Mouse (Mus musculus) spleen, embryonic (tissue): ENCODE results near the gene Tmem132c.

Source experiments
- CTCF ChIA-PET: fragments of 350-600 bp; sonication (Branson Sonifier 250); formaldehyde crosslinking; loops from one replicate; lab custom pipeline; 2022; lab: Charles Lee

Tmem132c gene

DNA sequence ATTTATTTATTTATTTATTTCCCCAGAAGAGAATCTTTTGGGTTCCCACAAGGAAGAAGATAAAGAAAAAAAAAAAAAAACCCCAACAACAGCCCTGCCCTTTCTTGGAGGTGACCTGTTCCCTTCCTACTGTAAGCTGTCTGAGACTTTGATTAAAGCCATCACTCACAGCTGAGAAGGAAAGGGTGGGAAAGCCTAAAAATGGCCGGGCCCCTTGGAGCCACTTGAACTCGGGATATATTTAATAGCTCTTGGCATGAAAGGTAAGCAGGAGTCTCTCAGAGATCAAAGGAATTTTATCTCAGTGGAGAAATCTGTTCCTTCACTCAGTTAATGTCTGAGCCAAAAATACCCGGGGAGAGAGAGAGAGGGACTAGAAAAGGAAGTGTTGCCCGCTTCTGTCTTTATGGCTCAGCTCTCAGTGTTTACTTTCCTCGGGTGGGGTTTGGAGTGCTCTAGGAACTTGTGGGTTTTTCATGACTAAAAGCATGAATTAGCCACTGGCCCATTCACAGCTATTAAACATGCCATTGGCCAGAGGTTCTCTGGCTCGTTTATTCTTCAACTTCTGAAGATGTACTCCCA lies 41.0 kb downstream of the Tmem132c start:
- CTCF ChIA-PET: no interaction called here

DNA sequence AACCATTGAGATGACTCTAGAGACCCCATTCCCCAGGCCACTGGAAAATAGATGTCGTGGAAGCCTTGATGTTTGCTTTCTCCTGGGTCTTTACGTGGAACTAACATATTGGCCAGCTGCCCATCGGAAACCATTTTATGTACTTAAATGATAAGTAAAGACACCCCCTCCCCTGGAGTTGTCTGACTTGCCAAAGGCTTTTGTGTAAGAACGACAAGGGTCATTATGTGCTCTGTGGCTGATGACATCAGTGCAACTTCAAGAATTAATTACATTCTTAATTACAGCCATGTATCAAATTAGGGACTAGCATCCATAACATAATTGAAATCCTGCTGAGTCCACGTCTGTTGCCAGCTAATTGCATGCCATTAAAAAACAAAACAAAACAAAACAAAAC lies 45.3 kb downstream of the Tmem132c start:
- CTCF ChIA-PET: no interaction called here

DNA sequence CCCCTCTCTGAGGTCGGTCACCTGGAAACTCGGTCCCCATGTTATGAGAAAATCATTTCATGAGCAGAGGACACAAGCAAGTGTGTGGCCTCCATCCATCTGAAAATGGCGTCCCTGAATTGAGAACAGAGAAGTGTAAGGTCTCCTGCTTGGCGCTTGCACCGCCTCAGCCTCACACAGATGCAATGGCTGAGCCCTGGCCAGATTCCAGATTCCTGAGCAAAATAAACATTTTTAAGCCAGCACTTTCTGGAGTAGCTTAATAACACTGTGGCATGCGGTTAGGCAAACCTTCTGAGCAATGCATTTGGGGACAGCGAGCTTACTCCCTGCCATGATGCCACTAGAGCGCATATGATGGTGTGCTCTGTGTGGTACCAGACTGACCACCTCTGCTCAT lies 48.1 kb downstream of the Tmem132c start:
- CTCF ChIA-PET: no interaction called here

DNA sequence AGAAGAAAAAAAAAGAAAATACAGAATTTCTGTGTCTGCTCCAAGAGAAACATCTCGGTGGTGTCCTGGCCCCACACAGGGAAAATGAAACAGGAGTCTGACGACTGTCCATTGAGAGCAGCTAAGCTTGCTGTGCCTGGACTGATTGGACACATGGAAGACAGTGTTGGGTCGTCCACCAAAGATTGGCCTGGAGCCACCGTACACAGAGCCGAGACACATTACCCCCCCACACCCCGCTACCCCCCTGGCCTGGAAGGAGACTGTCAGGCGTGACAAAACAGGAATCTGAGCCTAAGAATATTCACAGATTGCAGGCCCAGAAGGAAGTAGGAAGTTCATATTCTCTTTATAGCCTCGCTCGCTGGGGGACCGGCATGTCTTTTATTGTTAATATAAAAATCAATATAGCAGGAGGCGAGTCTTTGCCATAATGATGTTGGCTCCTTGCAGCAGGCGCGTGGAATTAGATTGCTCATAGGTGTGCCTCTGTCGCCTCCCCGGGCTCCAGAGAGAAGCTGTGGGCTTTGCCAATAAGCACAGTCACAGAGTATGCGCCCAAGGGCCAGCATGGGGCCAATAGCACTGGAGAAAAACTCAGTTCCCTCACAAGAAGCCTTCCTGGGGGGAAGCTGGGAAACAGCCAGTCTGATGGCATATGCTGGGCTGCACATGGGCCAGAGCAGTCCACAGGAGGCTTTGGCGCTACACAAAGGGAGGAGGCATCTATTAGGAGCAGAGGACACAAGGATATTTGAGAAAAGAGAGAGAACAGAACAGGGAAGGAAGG lies 49.0 kb downstream of the Tmem132c start:
- CTCF ChIA-PET: no interaction called here

DNA sequence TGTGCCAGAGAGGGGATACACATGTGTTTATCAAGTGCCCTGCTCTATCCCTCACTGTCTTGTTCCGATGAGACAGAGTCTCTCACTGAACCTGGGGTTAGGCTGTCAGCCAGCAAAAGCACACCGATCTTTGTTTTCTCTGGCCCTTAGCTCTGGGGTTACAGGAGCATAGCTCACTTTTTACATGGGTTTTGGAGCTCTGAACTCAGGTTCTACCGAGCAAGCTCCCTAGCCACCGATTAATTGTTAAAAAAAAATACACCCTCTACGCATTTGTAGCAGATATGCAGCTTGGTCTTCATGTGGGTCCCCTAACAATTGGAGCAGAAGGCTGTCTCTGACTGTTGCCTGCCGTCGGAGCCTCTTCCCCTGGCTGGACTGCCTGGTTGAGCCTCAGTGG lies 50.0 kb downstream of the Tmem132c start:
- CTCF ChIA-PET: no interaction called here

DNA sequence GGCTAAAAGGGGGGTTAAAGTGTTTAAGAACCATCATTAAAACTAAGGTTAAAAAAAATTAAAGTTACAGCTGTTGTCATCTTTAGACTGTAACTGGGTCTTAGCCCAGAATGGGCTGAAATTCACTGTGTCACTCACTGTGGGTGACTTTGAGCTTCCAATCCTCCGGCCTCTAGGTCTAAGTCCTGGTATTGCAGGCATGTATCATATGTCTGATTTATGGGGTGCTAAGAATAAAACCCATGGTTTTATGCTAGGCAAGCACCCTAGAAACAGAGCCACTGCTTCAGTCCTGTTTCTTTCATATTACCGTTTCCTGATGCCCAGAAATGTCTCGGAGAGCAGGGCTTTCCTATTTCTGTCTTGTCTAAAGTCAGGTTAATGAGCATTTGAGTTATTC lies 52.1 kb downstream of the Tmem132c start:
- CTCF ChIA-PET: no interaction called here

DNA sequence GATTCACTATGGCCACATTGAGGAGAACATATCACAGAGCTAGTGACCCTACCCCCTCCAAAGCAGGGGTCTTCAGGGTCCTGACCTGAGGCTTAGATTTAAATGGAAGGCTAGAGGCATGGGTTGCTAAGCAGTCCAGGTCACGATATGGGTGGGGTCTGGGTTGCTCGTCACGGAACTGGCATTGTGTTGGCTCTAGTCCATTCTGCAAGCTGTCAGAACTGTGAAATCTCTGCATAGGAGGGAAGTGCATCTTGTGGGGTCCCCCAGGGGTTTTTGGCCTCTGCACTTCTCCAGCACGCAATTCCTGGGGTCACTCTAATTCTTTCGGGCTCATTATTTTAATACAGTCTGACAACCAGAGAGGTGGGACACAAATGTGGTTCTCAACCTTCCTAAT lies 55.9 kb downstream of the Tmem132c start:
- CTCF ChIA-PET: no interaction called here

DNA sequence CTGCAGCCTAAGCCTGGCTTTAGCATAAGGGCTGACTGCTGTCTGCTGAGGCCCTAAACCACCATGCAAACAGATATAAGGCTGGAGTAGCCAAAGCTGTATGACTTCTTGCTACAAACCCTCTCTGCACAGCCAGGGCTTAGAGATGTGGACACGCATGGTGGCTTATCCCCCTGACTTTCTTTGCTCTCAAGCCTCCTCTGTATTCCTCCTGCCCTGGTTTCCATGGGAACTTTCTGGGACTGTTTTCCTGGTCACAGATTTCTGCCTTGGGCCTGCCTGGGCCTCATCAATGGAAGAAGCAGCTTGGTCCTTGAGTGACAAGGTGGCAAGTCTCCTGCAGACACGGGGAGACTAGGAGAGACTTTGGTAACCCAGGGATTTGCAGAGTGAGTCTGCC lies 56.5 kb downstream of the Tmem132c start:
- CTCF ChIA-PET: no interaction called here

DNA sequence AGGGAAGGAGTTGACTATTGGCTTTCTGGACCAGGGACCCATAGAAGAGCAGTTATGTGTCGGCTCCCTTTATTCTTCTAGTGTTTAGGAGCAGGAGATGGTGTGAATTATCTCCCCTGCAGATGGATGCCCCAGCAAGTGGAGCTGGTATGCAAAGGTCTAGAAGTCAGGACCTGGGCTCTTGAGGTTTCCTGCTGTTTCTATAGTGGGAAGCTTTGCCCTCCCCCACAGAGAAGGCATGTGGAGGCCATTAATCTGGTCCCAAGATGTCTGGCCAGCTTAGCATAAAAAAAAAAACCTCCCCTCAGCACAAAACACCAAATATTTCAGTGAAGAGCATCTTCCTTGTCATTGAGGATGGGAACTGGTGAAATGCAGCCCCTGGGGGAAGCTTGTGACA lies 57.4 kb downstream of the Tmem132c start:
- CTCF ChIA-PET: interaction anchor here (0.6 kb wide), 1 partner anchor 155 kb away, joined by 3 read pairs; no protein-coding TSS in a partner anchor

DNA sequence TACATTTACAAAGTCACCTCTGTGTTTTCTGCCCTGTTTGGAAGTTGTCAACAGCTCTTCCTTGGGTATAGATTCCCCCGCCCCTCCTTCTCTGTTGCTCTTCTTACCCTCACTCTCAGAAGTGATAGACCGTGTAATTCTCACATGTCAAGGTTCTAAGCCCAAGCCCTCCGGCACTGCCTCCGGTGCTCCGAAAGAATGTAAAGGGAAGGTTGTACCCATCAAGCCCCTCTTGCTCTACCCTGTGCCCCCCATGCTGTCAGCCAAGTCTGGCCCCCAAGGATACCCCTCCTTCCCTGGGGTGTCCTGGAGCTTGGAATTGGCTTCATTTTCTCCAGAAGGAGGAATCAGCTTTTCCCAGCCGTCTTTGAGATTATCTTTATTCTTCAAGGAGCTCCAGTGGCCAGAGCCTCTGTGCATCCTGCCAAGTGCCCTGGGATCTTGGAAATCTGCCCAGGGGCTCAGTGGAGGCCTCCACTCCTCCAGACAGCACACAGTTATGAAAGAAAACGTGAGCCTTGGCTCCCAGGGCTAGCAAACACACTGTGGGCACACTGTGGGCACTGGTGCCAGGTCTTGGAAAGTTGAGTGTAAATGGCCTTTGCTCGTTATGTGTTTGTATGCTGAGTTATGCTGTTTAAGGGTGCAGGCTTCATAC lies 59.1 kb downstream of the Tmem132c start:
- CTCF ChIA-PET: no interaction called here

DNA sequence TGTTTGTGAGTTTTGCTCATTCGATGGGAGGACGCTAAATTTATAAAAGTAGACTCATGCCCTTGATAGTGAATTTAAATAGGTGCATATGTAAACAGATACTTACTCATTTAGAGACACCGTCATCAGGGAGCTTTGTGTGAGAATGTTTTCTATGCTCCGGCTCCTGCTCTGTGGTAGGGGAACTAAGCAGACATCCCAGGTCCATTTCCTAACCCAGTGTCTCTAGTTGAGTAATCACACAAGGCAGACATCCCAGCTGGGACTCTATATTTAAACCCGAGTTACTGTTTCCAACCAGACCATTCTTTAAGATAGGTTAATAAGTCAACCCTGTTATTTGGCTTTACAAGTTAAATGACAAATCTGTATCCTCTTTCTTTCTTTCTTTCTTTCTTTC lies 63.7 kb downstream of the Tmem132c start:
- CTCF ChIA-PET: no interaction called here

DNA sequence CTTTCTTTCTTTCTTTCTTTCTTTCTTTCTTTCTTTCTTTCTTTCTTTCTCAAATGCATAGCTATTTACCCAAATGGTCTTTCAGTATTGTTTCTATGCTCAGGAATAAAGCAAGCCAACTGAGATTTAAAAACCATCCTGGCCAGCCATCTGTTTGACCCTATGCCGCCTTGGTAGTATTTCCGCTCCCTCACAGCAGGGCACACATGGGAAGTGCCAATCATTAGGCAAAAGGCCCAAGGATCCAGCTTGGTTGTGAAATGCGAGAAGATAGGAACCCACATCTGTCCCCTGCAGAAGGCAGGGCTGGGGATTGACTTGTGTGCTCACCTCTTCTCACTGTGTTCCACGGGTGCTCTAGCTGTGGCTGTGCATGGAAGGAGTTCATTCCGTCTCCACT lies 64.1 kb downstream of the Tmem132c start:
- CTCF ChIA-PET: no interaction called here

DNA sequence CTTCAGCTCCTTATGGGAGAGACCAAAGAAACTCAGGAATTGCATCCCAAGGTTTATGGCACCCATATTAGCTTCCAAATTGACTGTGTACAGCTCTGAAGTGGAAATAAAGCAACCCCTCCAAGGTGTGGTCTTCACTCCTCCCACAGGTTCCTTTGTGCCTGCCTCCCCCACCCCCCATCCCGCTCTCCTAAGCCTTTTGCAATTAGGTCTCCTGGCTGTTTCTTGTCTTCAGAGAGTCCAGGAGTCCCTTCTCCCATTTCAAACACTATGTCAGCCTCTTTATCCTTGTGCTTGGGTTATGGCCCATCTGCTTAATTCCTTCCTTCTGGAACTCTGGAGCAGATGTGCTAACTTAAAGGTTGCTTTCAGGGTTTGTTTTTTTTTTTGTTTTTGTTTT lies 65.1 kb downstream of the Tmem132c start:
- CTCF ChIA-PET: no interaction called here

DNA sequence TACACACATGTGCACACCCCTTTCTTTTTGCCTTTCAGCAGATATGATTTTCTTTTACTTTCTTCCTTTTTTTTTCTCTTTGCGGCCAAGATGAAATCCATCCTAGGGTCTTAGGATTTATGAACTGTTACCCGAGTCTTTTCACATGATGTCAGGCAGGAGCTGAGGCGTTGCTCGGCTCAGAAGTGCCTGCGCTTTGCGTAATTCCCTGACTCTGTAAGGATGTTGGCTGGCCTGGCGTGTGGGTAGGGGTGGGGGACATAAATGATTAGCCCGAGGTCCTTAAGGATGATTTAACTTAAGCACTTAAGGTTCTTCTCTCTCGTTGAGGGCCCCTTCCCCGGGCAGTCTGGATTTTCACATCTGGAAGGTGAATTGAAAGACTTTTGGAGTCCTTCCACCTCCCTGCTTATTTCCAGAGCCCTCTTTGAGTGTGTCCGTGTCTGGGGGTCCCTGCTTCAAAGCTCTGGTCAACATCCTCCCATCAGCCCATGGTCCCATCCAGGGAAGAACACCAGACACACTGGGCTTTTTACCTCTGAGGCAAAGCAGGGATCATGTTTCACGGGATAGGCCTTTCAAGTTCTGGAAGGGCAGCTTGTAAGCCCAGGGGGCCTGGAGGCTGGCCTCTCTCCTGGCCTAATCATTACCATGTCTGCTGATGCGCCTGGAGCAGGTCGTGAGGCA lies 68.9 kb downstream of the Tmem132c start:
- CTCF ChIA-PET: no interaction called here

DNA sequence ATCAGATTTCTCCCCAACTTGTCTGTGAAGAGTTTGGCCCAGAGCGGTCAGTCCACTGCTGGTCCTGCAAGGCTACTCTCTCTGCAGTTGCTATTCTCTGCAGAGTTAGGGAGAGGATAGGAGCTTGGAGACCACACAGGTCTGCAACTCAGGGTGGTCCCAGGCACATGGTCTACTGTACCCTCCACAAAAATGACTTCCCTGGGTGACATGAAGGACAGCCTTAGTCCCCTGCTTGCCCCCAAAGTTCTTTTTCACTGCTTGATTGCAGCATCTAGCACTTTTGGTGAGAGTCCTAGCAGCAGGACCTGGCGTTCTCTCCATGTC lies 69.4 kb downstream of the Tmem132c start:
- CTCF ChIA-PET: no interaction called here

DNA sequence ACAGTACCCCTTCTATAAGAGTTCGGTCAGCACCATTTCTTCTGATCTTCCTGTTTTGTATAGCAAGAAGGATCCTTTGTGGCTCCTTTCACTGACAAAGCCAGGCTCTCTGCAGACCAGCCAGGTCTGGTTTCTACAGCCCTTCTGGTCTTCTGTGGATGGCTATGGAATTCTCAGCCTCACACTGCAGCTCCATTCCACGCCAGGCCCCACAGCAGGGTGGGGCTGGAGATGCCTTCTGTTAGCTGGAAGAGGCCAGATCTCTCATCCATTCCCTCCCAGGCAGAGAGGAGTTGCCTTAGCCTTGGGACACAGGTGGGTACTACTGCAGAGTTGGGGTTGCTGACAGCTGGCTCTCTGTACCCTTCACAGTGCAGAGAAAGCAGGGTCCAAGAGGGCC lies 72.0 kb downstream of the Tmem132c start:
- CTCF ChIA-PET: no interaction called here

DNA sequence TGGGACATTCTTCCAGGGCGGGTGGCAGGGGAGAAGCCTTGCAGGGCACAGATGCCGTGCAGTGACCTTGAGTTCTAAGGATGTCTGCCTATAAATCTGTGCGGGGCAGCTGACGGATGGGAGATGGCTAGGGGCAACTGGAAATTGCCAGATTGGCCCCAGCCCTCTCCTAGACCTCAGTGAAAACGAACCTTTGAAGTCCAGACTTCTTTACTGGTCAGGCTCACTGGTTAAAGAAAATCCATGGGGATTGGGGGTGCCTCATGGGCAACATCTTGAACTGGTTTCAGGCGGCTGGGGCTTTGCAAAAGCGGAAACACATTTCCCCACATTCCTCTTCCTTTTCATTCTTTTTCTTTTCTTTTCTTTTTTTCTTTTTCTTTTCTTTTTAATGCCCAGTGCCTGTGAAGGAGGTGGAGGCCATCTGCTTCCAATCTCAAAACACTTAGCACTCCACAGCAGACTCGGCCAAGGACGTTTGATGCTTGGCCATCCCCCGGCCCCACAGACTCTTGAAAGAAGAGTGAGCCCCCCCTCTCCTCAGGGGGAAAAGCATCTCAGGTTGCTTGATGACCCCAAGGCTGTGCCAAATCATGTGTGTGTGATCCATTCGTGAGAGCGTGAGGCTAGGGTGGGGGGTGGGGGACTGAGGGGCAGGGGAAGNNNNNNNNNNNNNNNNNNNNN lies 77.6 kb downstream of the Tmem132c start:
- CTCF ChIA-PET: no interaction called here

DNA sequence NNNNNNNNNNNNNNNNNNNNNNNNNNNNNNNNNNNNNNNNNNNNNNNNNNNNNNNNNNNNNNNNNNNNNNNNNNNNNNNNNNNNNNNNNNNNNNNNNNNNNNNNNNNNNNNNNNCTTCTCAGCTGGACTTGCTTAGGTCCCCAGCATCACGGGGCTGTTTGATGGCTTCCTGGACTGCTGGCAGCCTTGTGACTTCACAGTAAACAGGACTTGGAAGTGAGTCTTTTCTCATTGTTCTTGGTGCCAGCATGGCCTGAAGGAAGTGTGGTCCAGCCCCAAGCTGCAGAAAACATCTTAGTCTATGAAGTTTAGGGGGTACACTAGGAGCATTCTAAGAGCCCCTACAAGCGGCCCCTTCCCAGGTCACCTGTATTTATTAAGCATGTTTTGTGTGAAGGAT lies 83.0 kb downstream of the Tmem132c start:
- CTCF ChIA-PET: no interaction called here

DNA sequence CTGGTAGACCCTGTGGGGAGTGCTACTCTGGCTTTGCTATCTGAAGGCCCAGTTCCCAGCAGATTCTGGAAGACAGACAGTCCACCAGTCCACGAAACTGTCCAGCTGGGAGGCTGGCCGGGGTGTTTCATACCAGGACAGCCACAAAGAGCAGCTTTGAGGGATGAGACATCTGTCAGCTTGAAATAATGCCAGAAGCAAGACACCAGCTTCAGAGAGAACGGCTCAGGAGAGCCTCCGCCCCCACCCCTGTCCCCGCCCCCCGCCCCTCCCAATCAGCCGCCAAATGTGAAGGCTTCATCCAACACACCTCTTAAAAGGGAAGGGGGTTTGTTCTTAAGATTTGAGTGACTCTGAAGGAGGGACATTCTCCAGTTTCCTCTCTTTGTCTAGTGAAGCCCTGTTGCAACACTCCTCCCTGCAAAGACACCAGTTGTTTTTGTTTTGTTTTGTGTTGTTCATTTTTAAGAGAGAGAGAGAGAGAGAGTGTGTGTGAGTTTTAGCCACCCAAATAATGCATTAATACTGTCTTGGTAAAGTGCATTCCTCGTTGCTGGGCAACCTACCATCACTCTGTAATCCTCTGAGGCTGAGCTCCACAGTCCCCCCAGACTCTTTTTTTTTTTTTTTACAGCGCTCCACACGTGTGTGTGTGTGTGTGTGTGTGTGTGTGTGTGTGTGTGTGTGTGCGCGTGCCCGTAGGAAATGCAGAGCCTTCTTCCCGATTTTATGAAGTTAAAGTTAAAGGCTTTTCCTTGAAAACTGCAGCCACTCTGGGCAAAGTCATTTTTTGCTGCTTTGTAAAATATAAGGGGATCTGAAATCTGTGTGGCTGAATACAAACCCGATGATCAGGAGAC lies 94.7 kb downstream of the Tmem132c start:
- CTCF ChIA-PET: no interaction called here

DNA sequence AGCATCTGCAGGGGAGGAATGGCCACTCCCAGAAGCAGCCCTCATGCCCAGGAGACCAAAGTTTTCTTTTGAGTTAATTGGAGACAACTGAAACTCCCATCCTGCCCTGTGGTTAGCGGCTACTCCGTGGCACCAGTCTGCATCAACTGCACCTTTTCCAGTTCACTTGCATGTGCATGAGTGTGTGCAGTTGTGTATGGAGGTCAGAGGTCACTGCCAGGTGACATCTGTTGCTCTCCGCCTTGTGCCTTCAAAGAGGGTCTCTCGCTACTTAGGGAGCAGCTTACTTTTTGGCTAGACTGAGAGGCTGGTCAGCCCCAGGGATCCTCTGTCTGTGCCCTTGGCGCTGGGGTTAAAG lies 95.3 kb downstream of the Tmem132c start:
- CTCF ChIA-PET: no interaction called here

DNA sequence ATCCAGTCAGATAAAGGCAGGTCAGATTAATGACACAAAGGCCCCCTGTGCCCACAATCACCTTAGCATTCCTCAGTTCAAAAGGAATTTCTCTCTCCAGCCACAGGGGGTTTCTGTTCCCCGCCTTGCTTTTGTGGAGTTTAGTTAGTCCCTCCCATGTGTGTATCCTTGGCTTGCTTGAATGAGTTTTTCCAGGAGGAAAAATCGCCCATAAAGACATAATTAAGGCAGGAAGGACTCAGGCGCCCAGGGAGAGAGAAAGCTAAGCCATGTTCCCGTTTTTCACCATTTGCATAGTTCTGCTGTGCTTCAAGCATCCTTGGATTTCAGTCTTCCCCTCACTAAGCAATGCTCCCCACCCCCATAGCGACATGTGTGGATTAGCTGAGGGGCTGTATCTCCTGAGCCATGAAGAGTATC lies 97.4 kb downstream of the Tmem132c start:
- CTCF ChIA-PET: no interaction called here
